8 mouse cellular contexts compared by ENCODE assay signal in the genomic region with DNA sequence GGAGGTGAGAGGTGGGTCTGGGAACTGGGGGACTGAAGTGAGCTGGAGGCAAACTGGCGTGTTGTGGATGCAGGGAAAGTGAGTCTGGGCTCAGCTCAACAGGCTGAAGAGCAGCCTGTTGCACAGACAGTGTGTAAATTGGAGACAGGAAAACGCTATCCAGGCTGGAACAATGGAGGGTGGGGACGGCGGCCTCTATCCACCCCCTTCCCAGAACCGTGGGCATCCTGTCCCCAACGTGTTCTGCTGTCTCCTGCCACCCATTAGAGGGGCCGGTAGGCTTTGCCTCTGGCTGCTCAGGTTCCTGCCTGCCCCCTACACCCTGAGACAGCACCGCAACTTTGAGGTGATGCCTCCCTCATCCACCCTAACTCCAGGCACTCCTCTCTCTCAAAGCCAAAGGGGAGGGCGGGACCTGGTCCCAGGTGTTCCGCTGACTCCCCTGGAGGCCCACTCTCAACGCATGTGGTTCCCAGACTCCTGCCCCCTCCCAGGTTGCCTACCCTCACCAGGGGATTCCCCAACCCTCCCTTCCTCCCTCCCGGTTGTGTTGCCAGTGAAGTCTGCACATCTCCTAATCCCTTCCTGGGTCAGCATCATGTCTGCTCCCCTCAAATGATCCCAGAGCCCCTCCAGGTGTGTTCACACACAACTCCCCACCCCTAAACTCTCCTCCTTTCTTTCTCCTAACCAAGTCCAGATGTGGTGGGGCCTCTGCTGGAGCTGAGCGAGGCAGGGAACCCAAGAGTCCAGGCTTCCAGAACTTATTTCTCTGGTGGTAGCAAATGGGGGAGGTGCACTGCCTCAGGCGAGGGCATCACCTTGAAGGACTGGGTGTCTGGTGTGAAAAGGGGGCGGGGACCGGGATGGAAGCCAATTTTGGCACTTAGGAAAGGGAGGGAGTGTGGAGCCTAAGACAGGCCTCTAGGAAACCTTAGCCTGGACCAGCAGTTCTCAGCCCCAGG. TPM values are rescaled to one million over a fixed set of nuclear protein-coding genes. Genes with fewer than 3 reads are reported as not detected.
DNase-seq lines count a peak whose midpoint lies in the region; ATAC-seq and TF ChIP-seq lines count a peak whose summit lies in the region.

No protein-coding gene starts in this region.

- 0 out of 2 replicates have a peak, but pooled peaks cover 2% of the 10 kb centered on the region for H3K27me3 ChIP-seq in forebrain, embryonic 14.5 days (replicated peaks; ENCODE audit: control insufficient read depth, insufficient read depth, low read length)
- H3K27me3 ChIP-seq in hindbrain, postnatal 0 days (ENCODE audit: insufficient read depth, low read length), result 0 out of 2 replicates have a peak, but pooled peaks cover 6% of the 10 kb centered on the region
- H3K27me3 ChIP-seq in liver, embryonic 15.5 days, result peaks cover 54% of the 10 kb centered on the region
- H3K27me3 ChIP-seq in stomach, embryonic 15.5 days (replicated peaks), result no peaks in the 10 kb centered on the region

- H3K27ac ChIP-seq in forebrain, embryonic 14.5 days (ENCODE audit: low read depth, low read length), result no peak overlapping the region
- H3K27ac ChIP-seq in hindbrain, postnatal 0 days, result no peak overlapping the region
- H3K27ac ChIP-seq in liver, embryonic 15.5 days (replicated peaks), result no peak overlapping the region
- peak overlapping the region; percentile 98 for H3K27ac ChIP-seq in stomach, embryonic 15.5 days

- H3K4me2 ChIP-seq in forebrain, embryonic 14.5 days (ENCODE audit: low read length), result peak overlapping the region; percentile 93
- H3K4me2 ChIP-seq in hindbrain, postnatal 0 days (ENCODE audit: low read depth, low read length), result peak overlapping the region; percentile 86
- peak overlapping the region; percentile 53 for H3K4me2 ChIP-seq in liver, embryonic 15.5 days
- H3K4me2 ChIP-seq in stomach, embryonic 15.5 days, result peak overlapping the region; percentile 89

- H3K36me3 ChIP-seq in forebrain, embryonic 14.5 days (ENCODE audit: control insufficient read depth, insufficient read depth, low read length), result peaks cover 26% of the 10 kb centered on the region
- H3K36me3 ChIP-seq in hindbrain, postnatal 0 days (ENCODE audit: insufficient read depth, low read length), result no peaks in the 10 kb centered on the region
- H3K36me3 ChIP-seq in liver, embryonic 15.5 days (replicated peaks), result peaks cover 17% of the 10 kb centered on the region
- H3K36me3 ChIP-seq in stomach, embryonic 15.5 days, result peaks cover 24% of the 10 kb centered on the region

- peak; percentile 23 to 43 for DNase-seq in cerebellum, postnatal 10 days
- no peak for DNase-seq in cerebellum, adult 8-10 months
- no peak for DNase-seq in forebrain, embryonic 14.5 days (ENCODE audit: low spot score)
- no peak for DNase-seq in hindbrain, postnatal 0 days (ENCODE audit: low spot score)
- DNase-seq in spleen, adult 18-20 months, result no peak
- DNase-seq in layer of hippocampus, postnatal 14 days (ENCODE audit: low spot score in 2 of 2), result no peak

- peaks cover 16% of the 10 kb centered on the region for H3K4me1 ChIP-seq in forebrain, embryonic 14.5 days (ENCODE audit: control insufficient read depth, insufficient read depth, low read length)
- H3K4me1 ChIP-seq in hindbrain, postnatal 0 days (ENCODE audit: insufficient read depth, low read length), result 0 out of 2 replicates have a peak, but pooled peaks cover 15% of the 10 kb centered on the region
- H3K4me1 ChIP-seq in liver, embryonic 15.5 days (replicated peaks), result 0 out of 2 replicates have a peak, but pooled peaks cover 7% of the 10 kb centered on the region
- H3K4me1 ChIP-seq in stomach, embryonic 15.5 days, result peaks cover 34% of the 10 kb centered on the region

- peak overlapping the region; percentile 79 for H3K9ac ChIP-seq in forebrain, embryonic 14.5 days (ENCODE audit: low read length)
- H3K9ac ChIP-seq in hindbrain, postnatal 0 days (replicated peaks; ENCODE audit: low read length), result peak overlapping the region; percentile 3; the same call in 1 of the 2 replicates
- H3K9ac ChIP-seq in liver, embryonic 15.5 days, result 0 out of 2 replicates have a peak overlapping the region, but pooled peaks have one; percentile 6
- H3K9ac ChIP-seq in stomach, embryonic 15.5 days, result peak overlapping the region; percentile 34; the same call in 1 of the 2 replicates

- peak overlapping the region; percentile 68 for H3K4me3 ChIP-seq in forebrain, embryonic 14.5 days (ENCODE audit: low read depth, low read length)
- peak overlapping the region; percentile 57 for H3K4me3 ChIP-seq in hindbrain, postnatal 0 days (ENCODE audit: low read length)
- H3K4me3 ChIP-seq in liver, embryonic 15.5 days (replicated peaks), result peak overlapping the region; percentile 58
- H3K4me3 ChIP-seq in stomach, embryonic 15.5 days (replicated peaks), result peak overlapping the region; percentile 82

- H3K9me3 ChIP-seq in forebrain, embryonic 14.5 days (replicated peaks; ENCODE audit: control insufficient read depth, low read length), result no peaks in the 10 kb centered on the region
- H3K9me3 ChIP-seq in hindbrain, postnatal 0 days (ENCODE audit: low read length), result no peaks in the 10 kb centered on the region
- no peaks in the 10 kb centered on the region for H3K9me3 ChIP-seq in liver, embryonic 15.5 days (replicated peaks)
- H3K9me3 ChIP-seq in stomach, embryonic 15.5 days, result no peaks in the 10 kb centered on the region

- no peak for ATAC-seq in forebrain, embryonic 14.5 days
- ATAC-seq in hindbrain, postnatal 0 days, result no peak
- no peak for ATAC-seq in liver, embryonic 15.5 days (ENCODE audit: insufficient read depth)
- no peak for ATAC-seq in stomach, embryonic 15.5 days (ENCODE audit: insufficient read depth, low FRiP score, low read depth)

- WGBS in forebrain, embryonic 14.5 days, result 20% methylated on average over 16 of the region's 16 CpGs
- 24% methylated on average over 16 of the region's 16 CpGs for WGBS in hindbrain, postnatal 0 days
- WGBS in liver, embryonic 15.5 days (ENCODE audit: insufficient replicate concordance), result 32% methylated on average over 16 of the region's 16 CpGs
- WGBS in stomach, embryonic 15.5 days, result 15% methylated on average over 16 of the region's 16 CpGs

- TF ChIP-seq CTCF in hindbrain, postnatal 0 days (IDR thresholded peaks at IDR 0.05; ENCODE audit: low read depth), result no peak

RNA-seq across cellular contexts. Expression of a gene that starts 2.4 kb away (rescaled TPM):
- polyA plus RNA-seq in forebrain, embryonic 14.5 days (2014; fragmentation: Nextera tagmentation; extraction: Ambion mirVana), result 6.2 and 8.0 TPM in 2 replicates
- 18.3 and 18.9 TPM in 2 replicates for total RNA-seq in hindbrain, postnatal 0 days (2014; rRNA removed)
- polyA plus RNA-seq in hindbrain, postnatal 0 days (2015; fragmentation: Nextera tagmentation; extraction: Ambion mirVana), result 4.8 and 5.5 TPM in 2 replicates
- 7.6 and 8.6 TPM in 2 replicates for polyA plus RNA-seq in liver, embryonic 15.5 days (2015; fragmentation: Nextera tagmentation; extraction: Ambion mirVana)
- polyA plus RNA-seq in stomach, embryonic 15.5 days (2015; fragmentation: Nextera tagmentation; extraction: Ambion mirVana), result 35.5 and 41.4 TPM in 2 replicates
- 1 to 10 TPM; 5.8 to 6.6 TPM for total RNA-seq in layer of hippocampus, postnatal 14 days (2021)

RNA-seq across cellular contexts. Expression of a gene that starts 18.9 kb away (rescaled TPM):
- 6.2 and 9.9 TPM in 2 replicates for polyA plus RNA-seq in forebrain, embryonic 14.5 days (2014; fragmentation: Nextera tagmentation; extraction: Ambion mirVana)
- 32.6 and 41.3 TPM in 2 replicates for total RNA-seq in hindbrain, postnatal 0 days (2014; rRNA removed)
- 27.3 and 27.6 TPM in 2 replicates for polyA plus RNA-seq in hindbrain, postnatal 0 days (2015; fragmentation: Nextera tagmentation; extraction: Ambion mirVana)
- polyA plus RNA-seq in liver, embryonic 15.5 days (2015; fragmentation: Nextera tagmentation; extraction: Ambion mirVana), result 3.2 and 3.8 TPM in 2 replicates
- 13.0 and 14.5 TPM in 2 replicates for polyA plus RNA-seq in stomach, embryonic 15.5 days (2015; fragmentation: Nextera tagmentation; extraction: Ambion mirVana)
- 10 to 100 TPM; 29.7 to 35.5 TPM for total RNA-seq in layer of hippocampus, postnatal 14 days (2021)

RNA-seq across cellular contexts. Expression of a gene that starts 38.1 kb away (rescaled TPM):
- polyA plus RNA-seq in forebrain, embryonic 14.5 days (2014; fragmentation: Nextera tagmentation; extraction: Ambion mirVana), result 18.2 and 18.4 TPM in 2 replicates
- total RNA-seq in hindbrain, postnatal 0 days (2014; rRNA removed), result 14.3 and 15.0 TPM in 2 replicates
- polyA plus RNA-seq in hindbrain, postnatal 0 days (2015; fragmentation: Nextera tagmentation; extraction: Ambion mirVana), result 13.9 and 15.5 TPM in 2 replicates
- 8.2 and 11.2 TPM in 2 replicates for polyA plus RNA-seq in liver, embryonic 15.5 days (2015; fragmentation: Nextera tagmentation; extraction: Ambion mirVana)
- polyA plus RNA-seq in stomach, embryonic 15.5 days (2015; fragmentation: Nextera tagmentation; extraction: Ambion mirVana), result 73.2 and 73.4 TPM in 2 replicates
- 1 to 10 TPM; 4.6 to 6.0 TPM for total RNA-seq in layer of hippocampus, postnatal 14 days (2021)

RNA-seq across cellular contexts. Expression of a gene that starts 44.8 kb away (rescaled TPM):
- polyA plus RNA-seq in forebrain, embryonic 14.5 days (2014; fragmentation: Nextera tagmentation; extraction: Ambion mirVana), result 78.9 and 95.2 TPM in 2 replicates
- 82.9 and 98.9 TPM in 2 replicates for total RNA-seq in hindbrain, postnatal 0 days (2014; rRNA removed)
- 55.5 and 57.0 TPM in 2 replicates for polyA plus RNA-seq in hindbrain, postnatal 0 days (2015; fragmentation: Nextera tagmentation; extraction: Ambion mirVana)
- 68.0 and 76.9 TPM in 2 replicates for polyA plus RNA-seq in liver, embryonic 15.5 days (2015; fragmentation: Nextera tagmentation; extraction: Ambion mirVana)
- 113 and 122 TPM in 2 replicates for polyA plus RNA-seq in stomach, embryonic 15.5 days (2015; fragmentation: Nextera tagmentation; extraction: Ambion mirVana)
- total RNA-seq in layer of hippocampus, postnatal 14 days (2021), result 100 to 1,000 TPM; 189 to 217 TPM

RNA-seq across cellular contexts. Expression of a gene that starts 57.9 kb away (rescaled TPM):
- 9.8 and 10.3 TPM in 2 replicates for polyA plus RNA-seq in forebrain, embryonic 14.5 days (2014; fragmentation: Nextera tagmentation; extraction: Ambion mirVana)
- total RNA-seq in hindbrain, postnatal 0 days (2014; rRNA removed), result 35.5 TPM in 2 replicates
- polyA plus RNA-seq in hindbrain, postnatal 0 days (2015; fragmentation: Nextera tagmentation; extraction: Ambion mirVana), result 32.1 and 33.3 TPM in 2 replicates
- polyA plus RNA-seq in liver, embryonic 15.5 days (2015; fragmentation: Nextera tagmentation; extraction: Ambion mirVana), result 7.4 and 9.6 TPM in 2 replicates
- 7.8 and 8.7 TPM in 2 replicates for polyA plus RNA-seq in stomach, embryonic 15.5 days (2015; fragmentation: Nextera tagmentation; extraction: Ambion mirVana)
- total RNA-seq in layer of hippocampus, postnatal 14 days (2021), result 10 to 100 TPM; 18.0 to 19.9 TPM

Comparison
In these comparisons a context has a peak if more than half of its experiments do, and no peak if none do; other contexts are left out.
1. DNase-seq: peak in cerebellum, postnatal 10 days (2 of 2); none in cerebellum, adult 8-10 months (single experiment), forebrain, embryonic 14.5 days (single experiment), hindbrain, postnatal 0 days (single experiment), spleen, adult 18-20 months (0 of 2) and layer of hippocampus, postnatal 14 days (0 of 2).
2. H3K9ac ChIP-seq: peak in every context shown above with its lines; median percentile 79 in forebrain, embryonic 14.5 days; 34 in stomach, embryonic 15.5 days; 6 in liver, embryonic 15.5 days; 3 in hindbrain, postnatal 0 days.
3. Peak in every context shown above with its lines, with median percentiles within 50 percentile points of each other: H3K4me2 ChIP-seq and H3K4me3 ChIP-seq.